Mouse (Mus musculus) liver, postnatal 0 days (tissue): ENCODE measurements at regions not wholly inside any gene's neighbourhood (a gene's known extent, or its start where the extent isn't known, plus 50 kb on each side); places are given as distances from the start of the nearest gene placed in this dataset.

Source experiments
- CTCF ChIP-seq: sonication (generic); IDR thresholded peaks from 2 replicates; pipeline ENCODE4 v1.5.1; 2016; ENCODE audit warnings: antibody characterized with exemption, low read depth
- EP300 ChIP-seq: IDR thresholded peaks from 2 replicates; pipeline ENCODE4 v1.6.1; 2016; ENCODE audit warnings: antibody characterized with exemption, low read depth, mild to moderate bottlenecking

DNA sequence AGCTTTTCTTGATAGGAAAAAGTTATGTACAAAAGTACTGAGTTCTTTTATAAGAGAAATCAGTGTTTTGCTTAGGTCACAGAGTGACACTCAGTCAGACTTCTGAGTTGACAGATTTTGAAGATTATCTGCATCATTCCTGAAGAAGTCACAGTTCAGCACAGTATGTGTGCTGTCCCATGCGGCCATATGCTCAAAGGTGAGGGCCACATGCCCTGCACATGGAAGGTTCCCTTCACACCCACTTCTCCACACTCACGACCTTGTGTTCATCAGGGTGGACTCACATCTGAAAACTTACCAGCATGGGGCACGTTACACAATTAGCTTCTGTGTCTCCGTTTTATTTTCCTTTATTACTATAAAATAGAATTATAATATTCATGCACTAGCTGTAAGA is 277.2 kb upstream of the Nt5e start:
- no peak for TF ChIP-seq CTCF
- no peak for TF ChIP-seq EP300
